Mouse (Mus musculus) forebrain, embryonic 15.5 days (tissue): ENCODE results near the gene Rnf7. TPM values are rescaled to one million over a fixed set of nuclear protein-coding genes. Genes with fewer than 3 reads are reported as not detected.
"Not testable (repeated sequence)": the region's sequence is repeated elsewhere in the genome, so short reads cannot be mapped to it uniquely, and the experiment has no call there.

Source experiments
- ATAC-seq: fragments of 200-750 bp; cut with Nextera tagmentation; replicated peaks from 2 replicates; pipeline ENCODE4 v1.8.0; 2017; ENCODE audit warnings: mild to moderate bottlenecking, moderate TSS enrichment, moderate library complexity
- H3K27ac ChIP-seq: fragments of 300-500 bp; sonication (generic); replicated peaks from 2 replicates; pipeline ENCODE4 v1.5.1; 2015; ENCODE audit warnings: mild to moderate bottlenecking, inconsistent platforms
- H3K27me3 ChIP-seq: fragments of 300-500 bp; sonication (generic); 2 replicates; pipeline ENCODE4 v1.6.1; 2015; ENCODE audit warnings: inconsistent platforms
- H3K36me3 ChIP-seq: fragments of 300-500 bp; sonication (generic); 2 replicates; pipeline ENCODE4 v1.6.1; 2015; ENCODE audit warnings: mild to moderate bottlenecking, inconsistent platforms
- H3K4me1 ChIP-seq: fragments of 300-500 bp; sonication (generic); 2 replicates; pipeline ENCODE4 v1.6.1; 2015; ENCODE audit warnings: inconsistent platforms
- H3K4me2 ChIP-seq: fragments of 300-500 bp; sonication (generic); replicated peaks from 2 replicates; pipeline ENCODE4 v1.6.1; 2015; ENCODE audit warnings: mild to moderate bottlenecking, inconsistent platforms
- H3K4me3 ChIP-seq: fragments of 300-500 bp; sonication (generic); 2 replicates; pipeline ENCODE4 v1.5.1; 2015; ENCODE audit warnings: mild to moderate bottlenecking, inconsistent platforms
- H3K9ac ChIP-seq: fragments of 300-500 bp; sonication (generic); replicated peaks from 2 replicates; pipeline ENCODE4 v1.6.1; 2015; ENCODE audit warnings: mild to moderate bottlenecking, inconsistent platforms
- H3K9me3 ChIP-seq: fragments of 300-500 bp; sonication (generic); 2 replicates; pipeline ENCODE4 v1.6.1; 2016; ENCODE audit warnings: inconsistent platforms
- WGBS: fragments of 180-500 bp; shearing (Covaris S2); methylation state at CpG from one replicate; pipeline ENCODE4 v1.1.7; 2015; ENCODE audit warnings: mixed read lengths; 5-methylcytosine and 5-hydroxymethylcytosine counted together
- polyA plus RNA-seq: library from polyadenylated mRNA; unstranded; fragments of >200 nt; fragmentation: Nextera tagmentation; extraction: Ambion mirVana; gene quantifications from 2 replicates; pipeline ENCODE4 v1.2.1, GENCODE M21; 2015

The Rnf7 gene
- polyA plus RNA-seq, 1 experiment from 2014 or later, result 187 TPM

DNA sequence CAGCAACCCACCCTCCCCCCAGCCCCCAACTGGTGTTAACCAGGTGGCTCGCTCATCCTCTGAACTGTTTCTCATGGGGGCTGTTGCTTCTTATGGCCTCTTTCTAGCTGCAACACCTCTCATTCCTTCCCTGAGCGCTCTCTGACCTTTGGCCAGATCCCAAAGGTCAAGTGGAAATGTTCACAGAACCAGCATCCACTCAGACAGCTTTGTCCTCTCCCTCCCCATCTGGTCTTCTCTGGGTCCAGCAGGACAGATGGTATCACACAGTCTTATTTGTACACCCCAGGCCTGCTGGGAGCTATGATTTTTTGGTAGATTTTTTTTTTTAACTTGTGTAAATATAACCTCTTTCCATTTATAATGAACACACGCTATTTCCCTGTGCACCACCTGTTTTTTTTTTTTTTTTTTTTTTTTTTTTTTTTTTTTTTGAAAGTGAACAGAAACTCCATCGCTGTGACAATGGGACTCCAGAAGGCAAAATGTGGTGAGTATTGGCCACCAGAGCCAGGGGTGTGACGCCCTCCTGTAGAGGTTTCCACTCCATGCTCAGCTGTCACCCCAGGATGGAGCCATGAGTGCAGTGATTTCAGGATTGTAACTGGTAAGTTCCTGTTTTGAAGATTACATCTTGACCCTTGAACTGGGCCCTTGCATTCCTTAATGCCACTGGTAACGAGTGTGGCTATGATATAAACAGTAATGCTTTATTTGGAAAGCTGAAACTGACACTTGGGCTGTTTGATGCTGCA lies 24.6 kb upstream of the Rnf7 start:
- ATAC-seq, result no peak
- 84% methylated on average over 6 of the region's 6 CpGs for WGBS
- no peak overlapping the region for H3K27ac ChIP-seq
- H3K4me3 ChIP-seq, result no peak overlapping the region
- no peaks in the 10 kb centered on the region for H3K36me3 ChIP-seq
- H3K9me3 ChIP-seq, result no peaks in the 10 kb centered on the region
- no peak overlapping the region for H3K4me2 ChIP-seq
- no peaks in the 10 kb centered on the region for H3K27me3 ChIP-seq
- peaks cover 7% of the 10 kb centered on the region for H3K4me1 ChIP-seq
- no peak overlapping the region for H3K9ac ChIP-seq

DNA sequence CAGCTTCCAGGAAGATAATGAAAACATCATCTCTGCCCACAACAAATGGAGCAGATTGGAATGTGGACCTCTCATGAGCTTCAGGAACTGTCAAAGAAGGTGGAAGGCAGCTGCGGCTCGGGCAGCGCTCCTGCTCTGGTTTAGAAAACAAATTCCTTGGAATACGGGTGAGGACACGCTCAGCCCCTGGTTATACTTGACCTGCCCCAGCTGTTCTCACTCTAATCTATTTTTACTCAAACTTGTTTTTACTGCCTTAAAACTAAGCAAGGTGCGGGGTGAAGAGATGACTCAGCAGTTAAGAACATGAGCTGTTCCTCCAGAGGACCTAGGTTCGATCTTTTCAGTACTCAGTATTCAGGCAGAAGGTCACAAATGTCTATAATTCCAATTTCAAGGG lies 22.7 kb upstream of the Rnf7 start:
- H3K27me3 ChIP-seq, result no peaks in the 10 kb centered on the region
- no peak overlapping the region for H3K4me2 ChIP-seq
- peaks cover 5% of the 10 kb centered on the region for H3K4me1 ChIP-seq
- H3K9me3 ChIP-seq, result no peaks in the 10 kb centered on the region
- no peak for ATAC-seq
- no peak overlapping the region for H3K9ac ChIP-seq
- H3K4me3 ChIP-seq, result no peak overlapping the region
- WGBS, result 86% methylated on average over 7 of the region's 7 CpGs
- H3K27ac ChIP-seq, result no peak overlapping the region
- no peaks in the 10 kb centered on the region for H3K36me3 ChIP-seq

DNA sequence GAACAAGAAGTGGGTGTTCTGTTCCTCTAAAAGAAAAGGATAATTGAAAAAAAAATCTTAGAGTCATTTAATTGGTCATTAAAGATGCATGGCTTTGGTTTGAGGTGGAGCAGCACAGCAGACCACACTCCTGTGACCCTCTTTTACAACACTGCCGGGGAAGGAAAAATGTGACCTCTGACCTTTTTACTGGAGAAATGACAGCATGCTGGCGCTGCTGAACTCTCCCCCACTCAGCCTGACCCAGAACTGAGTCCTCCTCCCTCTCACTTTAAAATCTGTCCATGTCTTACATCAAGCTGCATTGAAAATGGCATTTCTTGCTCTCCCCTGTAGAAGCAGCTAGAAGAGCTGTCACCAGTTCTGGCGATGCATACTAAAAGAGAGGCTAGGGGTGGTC lies 14.7 kb upstream of the Rnf7 start:
- Histone ChIP-seq H3K27me3 (no peaks in the 10 kb centered on the region), H3K36me3 (no peaks in the 10 kb centered on the region), H3K4me1 (0 out of 2 replicates have a peak, but pooled peaks cover 3% of the 10 kb centered on the region), H3K9me3 (no peaks in the 10 kb centered on the region), H3K9ac (no peak overlapping the region), H3K27ac (no peak overlapping the region), H3K4me3 (no peak overlapping the region), H3K4me2 (no peak overlapping the region)
- 42% methylated on average over 3 of the region's 3 CpGs for WGBS
- ATAC-seq, result no peak

DNA sequence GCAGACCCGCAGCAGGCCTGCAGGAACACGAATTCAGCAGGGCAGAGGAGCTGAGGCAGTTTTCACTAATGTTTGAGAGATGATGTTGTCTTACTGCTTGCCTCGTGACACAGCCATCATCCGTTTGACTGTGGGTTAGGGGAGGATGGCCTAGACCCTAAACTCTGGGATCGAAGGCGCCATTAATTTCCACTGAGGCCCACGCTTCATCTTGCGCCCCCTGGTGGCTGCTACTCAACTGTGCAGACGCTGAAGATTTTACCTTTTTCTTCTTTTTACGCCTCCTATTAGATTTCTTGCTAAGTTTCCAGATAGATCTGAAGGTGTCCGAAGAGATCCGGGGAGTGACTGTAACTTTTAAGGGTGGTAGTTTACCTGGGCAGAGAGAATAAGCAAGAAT lies 13.3 kb upstream of the Rnf7 start:
- 35% methylated on average over 12 of the region's 12 CpGs for WGBS
- Histone ChIP-seq H3K9me3 (no peaks in the 10 kb centered on the region), H3K4me1 (0 out of 2 replicates have a peak, but pooled peaks cover 3% of the 10 kb centered on the region), H3K27ac (no peak overlapping the region), H3K4me3 (no peak overlapping the region), H3K36me3 (no peaks in the 10 kb centered on the region), H3K9ac (no peak overlapping the region), H3K27me3 (no peaks in the 10 kb centered on the region), H3K4me2 (no peak overlapping the region)
- 0 out of 2 replicates have a peak, but pooled peaks have one; percentile 35 for ATAC-seq

DNA sequence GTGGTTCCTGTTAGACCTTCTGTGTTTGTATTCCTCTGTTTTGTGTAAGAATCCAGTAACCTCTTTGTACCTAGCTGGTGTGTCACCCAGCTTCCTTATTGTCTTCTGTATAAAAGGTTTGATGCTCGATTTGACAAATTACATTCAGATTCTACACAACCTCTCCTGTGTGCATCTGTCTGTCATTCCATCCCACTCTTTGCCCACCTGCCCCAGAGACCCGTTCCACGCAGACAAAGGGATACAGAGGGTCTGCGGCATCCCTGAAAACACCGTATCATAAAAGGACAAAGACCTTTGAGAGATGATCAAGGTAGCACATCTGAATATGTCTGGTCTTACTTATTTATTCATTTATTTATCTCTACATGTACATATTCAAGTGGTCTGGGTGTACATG lies 9.4 kb upstream of the Rnf7 start:
- WGBS, result 91% methylated on average over 5 of the region's 5 CpGs
- ATAC-seq, result not testable (repeated sequence)

DNA sequence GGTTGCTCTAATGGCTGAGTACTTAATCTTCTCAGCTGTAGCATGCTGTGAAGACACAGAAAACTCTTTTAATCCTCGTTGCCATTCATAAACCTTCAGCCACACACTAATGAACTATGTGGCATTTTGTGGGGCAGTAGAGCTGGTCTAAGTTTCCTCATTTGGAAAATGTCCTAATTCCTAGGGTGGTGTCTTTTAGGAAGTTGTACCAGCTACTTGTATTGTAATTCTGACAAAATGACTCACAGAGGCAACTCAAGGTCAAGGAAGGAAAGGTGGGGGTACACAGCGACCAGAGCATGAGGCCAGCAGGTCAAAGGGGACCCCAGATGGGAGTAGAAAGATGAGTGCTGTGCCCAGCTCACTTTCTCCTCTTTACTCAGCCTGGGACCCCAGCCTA lies 5.2 kb upstream of the Rnf7 start:
- Histone ChIP-seq H3K27ac (no peak overlapping the region), H3K4me2 (no peak overlapping the region), H3K4me3 (no peak overlapping the region), H3K9ac (no peak overlapping the region), H3K27me3 (no peaks in the 10 kb centered on the region), H3K4me1 (no peaks in the 10 kb centered on the region), H3K36me3 (no peaks in the 10 kb centered on the region), H3K9me3 (no peaks in the 10 kb centered on the region)
- no peak for ATAC-seq
- WGBS, result 33% methylated on average over 2 of the region's 2 CpGs

More for the DNA sequence above, 9.4 kb upstream of the Rnf7 start:
- H3K4me2 ChIP-seq, H3K36me3 ChIP-seq, H3K4me3 ChIP-seq, H3K4me1 ChIP-seq, H3K9ac ChIP-seq, H3K27me3 ChIP-seq, H3K27ac ChIP-seq, H3K9me3 ChIP-seq: not testable (repeated sequence)

DNA sequence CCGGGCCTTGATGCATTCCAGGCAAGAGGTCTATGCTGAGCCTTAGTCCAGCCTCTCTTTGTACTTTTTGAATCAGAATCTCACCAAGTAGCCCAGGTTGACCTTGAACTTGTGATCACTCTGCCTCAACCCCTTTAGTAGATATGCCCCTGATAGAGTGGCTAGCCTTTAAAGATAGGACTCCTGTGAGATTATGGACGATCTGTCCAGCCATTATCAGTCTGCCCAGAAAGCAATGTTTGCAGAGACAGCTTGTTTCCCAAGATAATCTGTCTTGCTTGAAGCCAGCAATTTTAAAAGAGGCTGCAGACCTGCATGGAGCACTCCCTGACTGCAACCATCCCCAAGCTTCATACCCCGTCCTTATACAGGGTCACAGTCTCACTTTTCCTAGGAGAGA lies 4.6 kb upstream of the Rnf7 start:
- no peaks in the 10 kb centered on the region for H3K27me3 ChIP-seq
- H3K4me3 ChIP-seq, result no peak overlapping the region
- H3K9ac ChIP-seq, result no peak overlapping the region
- H3K4me2 ChIP-seq, result no peak overlapping the region
- ATAC-seq, result no peak
- no peaks in the 10 kb centered on the region for H3K9me3 ChIP-seq
- H3K27ac ChIP-seq, result no peak overlapping the region
- H3K4me1 ChIP-seq, result no peaks in the 10 kb centered on the region
- WGBS, result 61% methylated on average over 3 of the region's 3 CpGs
- H3K36me3 ChIP-seq, result no peaks in the 10 kb centered on the region

DNA sequence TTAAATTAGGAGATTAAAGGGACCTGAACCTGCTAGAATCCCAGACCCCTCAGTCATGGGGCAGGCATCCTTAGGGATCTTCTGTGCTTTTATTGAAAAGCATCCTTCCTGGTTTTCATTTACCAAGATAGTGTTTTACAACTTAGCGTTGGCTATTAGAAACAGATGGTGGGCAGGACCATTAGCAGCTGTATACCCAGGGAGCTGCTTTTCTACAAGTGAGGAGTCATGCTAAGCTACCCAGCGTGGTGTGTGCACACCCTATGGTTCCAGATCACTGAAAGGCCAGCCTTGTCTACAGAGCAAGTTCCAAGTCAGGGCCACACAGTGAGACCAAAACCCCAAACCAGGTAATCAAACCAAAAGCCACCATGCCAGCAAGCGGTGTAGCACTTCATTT lies 6.1 kb downstream of the Rnf7 start:
- WGBS, result 83% methylated on average over 3 of the region's 3 CpGs
- Histone ChIP-seq H3K9ac (no peak overlapping the region), H3K27ac (no peak overlapping the region), H3K9me3 (no peaks in the 10 kb centered on the region), H3K27me3 (no peaks in the 10 kb centered on the region), H3K36me3 (peaks cover 16% of the 10 kb centered on the region), H3K4me2 (no peak overlapping the region), H3K4me1 (peaks cover 16% of the 10 kb centered on the region), H3K4me3 (no peak overlapping the region)
- ATAC-seq, result no peak

DNA sequence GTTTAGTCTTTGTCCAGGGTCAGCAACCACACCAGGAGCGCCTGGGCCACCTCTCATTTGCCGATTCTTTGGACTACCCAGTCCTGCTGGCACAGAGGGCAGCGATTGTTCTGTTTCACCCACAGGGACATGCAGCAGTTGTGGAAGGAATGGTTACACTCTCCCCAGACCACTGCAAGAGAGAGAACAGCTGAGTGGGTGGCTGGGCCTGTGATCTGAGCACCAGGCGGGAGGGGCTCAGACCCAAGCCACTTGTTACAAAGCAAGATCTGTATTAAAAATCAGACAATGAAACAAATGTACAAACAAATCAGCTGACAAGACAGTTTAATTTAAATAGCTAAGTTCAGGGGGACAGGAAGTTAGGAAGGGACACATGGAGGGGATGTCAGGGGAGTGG lies 6.8 kb downstream of the Rnf7 start:
- H3K27me3 ChIP-seq, H3K4me2 ChIP-seq, H3K4me3 ChIP-seq, H3K9me3 ChIP-seq, H3K9ac ChIP-seq, H3K27ac ChIP-seq, ATAC-seq, H3K4me1 ChIP-seq: not testable (repeated sequence)
- 73% methylated on average over 4 of the region's 4 CpGs for WGBS
- peaks cover 22% of the 10 kb centered on the region for H3K36me3 ChIP-seq

DNA sequence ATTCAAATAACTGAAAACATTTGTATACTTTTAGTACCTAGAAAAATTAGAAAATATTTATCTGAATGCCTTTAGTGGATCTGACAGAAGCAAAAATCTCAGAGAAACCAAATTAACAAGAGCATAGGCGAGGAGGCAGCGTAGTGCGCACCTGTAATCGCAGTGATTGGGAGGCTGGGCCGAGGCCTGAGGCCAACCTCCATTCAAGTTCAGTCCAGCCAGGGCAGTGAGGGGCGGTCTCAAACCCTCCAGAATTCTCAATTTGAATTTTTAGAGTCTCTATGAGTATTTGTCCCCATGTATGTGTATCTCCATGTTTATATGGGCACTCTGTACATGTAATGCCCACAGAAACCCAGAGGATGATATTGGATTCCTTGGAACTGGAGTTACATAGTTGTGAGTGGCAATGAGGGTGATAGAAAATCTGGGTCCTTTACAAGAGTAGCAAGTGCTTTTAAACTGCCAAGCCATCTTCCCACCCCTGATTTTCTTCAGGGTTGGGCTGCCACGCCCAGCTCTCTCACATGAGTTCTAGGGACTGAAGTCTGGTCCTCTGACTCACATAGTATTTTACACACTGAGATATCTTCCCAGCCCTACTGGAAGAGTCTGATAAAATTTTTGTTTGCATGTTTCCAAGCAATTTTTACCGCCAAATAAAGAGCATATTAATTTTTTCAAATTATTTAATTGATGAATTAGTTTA lies 8.1 kb downstream of the Rnf7 start:
- Histone ChIP-seq H3K9me3 (no peaks in the 10 kb centered on the region), H3K4me2 (no peak overlapping the region), H3K36me3 (peaks cover 24% of the 10 kb centered on the region), H3K4me1 (no peaks in the 10 kb centered on the region), H3K9ac (no peak overlapping the region), H3K27ac (no peak overlapping the region), H3K4me3 (no peak overlapping the region), H3K27me3 (no peaks in the 10 kb centered on the region)
- no peak for ATAC-seq
- 91% methylated on average over 8 of the region's 8 CpGs for WGBS

DNA sequence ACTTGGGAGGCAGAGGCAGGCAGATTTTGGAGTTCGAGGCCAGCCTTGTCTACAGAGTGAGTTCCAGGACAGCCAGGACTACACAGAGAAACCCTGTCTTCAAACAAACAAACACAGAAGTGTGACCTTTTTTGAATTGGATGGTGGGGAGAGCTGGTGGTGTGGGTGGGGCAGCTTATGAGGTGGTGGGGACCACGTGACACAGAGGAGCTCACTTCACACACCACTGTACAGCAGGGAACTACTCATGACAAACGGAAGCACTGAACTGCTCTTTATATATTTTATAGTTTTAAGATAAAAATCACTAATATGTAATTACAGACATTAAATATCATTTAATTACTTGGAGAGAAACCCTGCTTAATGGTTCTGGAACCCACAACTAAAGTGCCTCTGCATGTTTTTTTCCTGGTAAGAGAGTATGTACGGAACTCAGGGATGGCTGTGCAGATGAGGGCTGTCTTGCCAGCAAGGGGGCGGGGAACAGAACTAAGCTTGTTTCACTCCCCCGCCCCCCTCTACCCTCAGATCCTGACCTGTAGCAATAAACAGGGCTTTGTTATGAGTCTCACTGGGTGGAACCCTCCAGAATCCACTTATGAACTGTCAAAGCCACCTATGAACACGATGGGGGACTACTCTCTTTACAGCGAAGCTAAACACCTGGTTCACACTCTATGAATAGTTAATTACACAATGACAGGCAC lies 8.8 kb downstream of the Rnf7 start:
- Histone ChIP-seq H3K27ac (no peak overlapping the region), H3K4me1 (no peaks in the 10 kb centered on the region), H3K27me3 (no peaks in the 10 kb centered on the region), H3K4me2 (no peak overlapping the region), H3K9me3 (no peaks in the 10 kb centered on the region), H3K9ac (no peak overlapping the region), H3K36me3 (peaks cover 21% of the 10 kb centered on the region), H3K4me3 (no peak overlapping the region)
- no peak for ATAC-seq
- 68% methylated on average over 8 of the region's 8 CpGs for WGBS

DNA sequence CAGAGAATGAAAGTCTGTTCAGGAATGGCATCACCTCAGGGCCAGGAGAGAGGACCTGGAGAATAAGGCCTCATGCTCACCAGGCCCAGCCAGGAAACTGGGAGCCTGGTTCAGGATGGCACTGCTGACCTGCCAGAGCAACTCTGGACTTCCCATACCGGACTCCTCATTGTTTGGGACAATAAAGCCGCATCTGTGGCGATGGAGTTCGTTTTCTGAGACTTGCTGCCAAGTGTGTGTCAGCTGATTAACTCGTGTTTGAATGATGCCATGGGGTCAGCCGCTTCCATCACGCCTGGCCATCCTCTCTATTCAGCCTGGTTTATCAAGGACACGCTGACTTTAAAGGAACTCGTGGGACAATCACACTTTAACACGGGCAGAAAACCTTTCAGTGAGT lies 14.8 kb downstream of the Rnf7 start:
- no peaks in the 10 kb centered on the region for H3K27me3 ChIP-seq
- no peak overlapping the region for H3K4me2 ChIP-seq
- H3K9me3 ChIP-seq, result no peaks in the 10 kb centered on the region
- peaks cover 15% of the 10 kb centered on the region for H3K36me3 ChIP-seq
- H3K4me1 ChIP-seq, result no peaks in the 10 kb centered on the region
- 69% methylated on average over 10 of the region's 10 CpGs for WGBS
- no peak for ATAC-seq
- H3K27ac ChIP-seq, result no peak overlapping the region
- no peak overlapping the region for H3K9ac ChIP-seq
- no peak overlapping the region for H3K4me3 ChIP-seq
